ENCODE assay signal across 9 mouse cellular contexts in the genomic region with DNA sequence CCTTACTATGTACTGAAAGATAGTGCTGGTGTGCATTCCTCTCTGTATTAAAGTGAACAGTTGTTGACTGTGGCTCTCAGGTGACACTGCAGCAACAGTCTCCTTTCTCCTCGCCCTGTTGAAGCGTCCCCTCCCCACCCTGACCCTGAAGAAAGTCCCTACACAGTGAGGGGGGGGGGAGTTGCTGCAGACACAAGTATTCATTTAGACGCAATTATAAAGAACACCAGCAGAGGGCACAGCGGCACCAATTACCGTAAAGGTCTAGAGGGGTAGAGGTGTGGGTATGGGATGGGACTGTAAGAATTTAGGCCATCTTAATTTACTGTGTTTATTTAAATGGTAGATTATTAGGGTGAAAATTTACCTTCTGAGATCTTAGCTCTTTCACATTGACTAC. TPM values are rescaled to one million over a fixed set of nuclear protein-coding genes. Genes with fewer than 3 reads are reported as not detected.
DNase-seq lines count a peak whose midpoint lies in the region; ATAC-seq and TF ChIP-seq lines count a peak whose summit lies in the region.
"Had no signal": no experiment of that assay in that cellular context is flagged by ENCODE, and none has a peak within 500 bp of the region (broad histone marks: within the 10 kb centered on the region; RNA-seq: fewer than 3 reads in every experiment).

No protein-coding gene starts in this region.

- H3K36me3 ChIP-seq in liver, embryonic 14.5 days (replicated peaks; ENCODE audit: control insufficient read depth, insufficient read depth, low read depth), result peaks cover 22% of the 10 kb centered on the region
- peaks cover 79% of the 10 kb centered on the region for H3K36me3 ChIP-seq in liver, embryonic 12.5 days
- H3K36me3 ChIP-seq in splenic B cell, adult 2 months (ENCODE audit: control insufficient read depth, insufficient read depth, low read length, poor library complexity, severe bottlenecking), result peaks cover 23% of the 10 kb centered on the region

- H3K27ac ChIP-seq in liver, embryonic 14.5 days, result no peak overlapping the region
- no peak overlapping the region for H3K27ac ChIP-seq in liver, embryonic 12.5 days
- H3K27ac ChIP-seq: embryonic facial prominence, embryonic 12.5 days had no signal

- H3K9me3 ChIP-seq in liver, embryonic 14.5 days (ENCODE audit: control insufficient read depth, low read length), result no peaks in the 10 kb centered on the region
- no peaks in the 10 kb centered on the region for H3K9me3 ChIP-seq in liver, embryonic 12.5 days (replicated peaks)
- H3K9me3 ChIP-seq: embryonic facial prominence, embryonic 12.5 days had no signal

- TF ChIP-seq CTCF in liver, embryonic 14.5 days (IDR thresholded peaks at IDR 0.05; ENCODE audit: low read depth), result peak; percentile 49

- TF ChIP-seq EP300 in liver, embryonic 14.5 days (IDR thresholded peaks at IDR 0.05; ENCODE audit: low read depth), result no peak

- no peaks in the 10 kb centered on the region for H3K4me1 ChIP-seq in liver, embryonic 14.5 days (replicated peaks; ENCODE audit: control insufficient read depth in 2 of 2, insufficient read depth in 2 of 2, low read length in 1 of 2)
- H3K4me1 ChIP-seq in liver, embryonic 12.5 days, result no peaks in the 10 kb centered on the region
- H3K4me1 ChIP-seq: embryonic facial prominence, embryonic 12.5 days had no signal

- DNase-seq in embryo, embryonic 10.5 days (ENCODE audit: low spot score), result peak; percentile 62
- DNase-seq in embryo, embryonic 10 days (ENCODE audit: low spot score), result no peak
- DNase-seq in liver, embryonic 14.5 days (ENCODE audit: low read depth in 3 of 3, low spot score in 3 of 3), result no peak
- peak; percentile 28 for DNase-seq in embryo, embryonic 9.5 days (ENCODE audit: extremely low spot score)
- peak; percentile 72 for DNase-seq in splenic B cell, adult 2 months (ENCODE audit: low read depth, low spot score)
- no peak for DNase-seq in cerebellum, adult 9-10 months
- no peak for DNase-seq in left cerebral cortex, adult 8-10 months (ENCODE audit: low spot score in 2 of 2)

- H3K4me3 ChIP-seq in liver, embryonic 14.5 days (ENCODE audit: insufficient read depth in 1 of 2, low read depth in 2 of 2, low read length in 2 of 2), result no peak overlapping the region
- no peak overlapping the region for H3K4me3 ChIP-seq in liver, embryonic 12.5 days
- H3K4me3 ChIP-seq: embryonic facial prominence, embryonic 12.5 days had no signal

- H3K4me2 ChIP-seq in liver, embryonic 14.5 days (ENCODE audit: low read depth), result no peak overlapping the region
- no peak overlapping the region for H3K4me2 ChIP-seq in liver, embryonic 12.5 days
- H3K4me2 ChIP-seq: embryonic facial prominence, embryonic 12.5 days had no signal

- 64% methylated on average over 5 of the region's 5 CpGs for WGBS in liver, embryonic 14.5 days (ENCODE audit: insufficient replicate concordance)
- WGBS in liver, embryonic 12.5 days (ENCODE audit: insufficient replicate concordance), result 67% methylated on average over 5 of the region's 5 CpGs

- H3K9ac ChIP-seq in liver, embryonic 14.5 days (replicated peaks), result no peak overlapping the region
- no peak overlapping the region for H3K9ac ChIP-seq in liver, embryonic 12.5 days
- H3K9ac ChIP-seq: embryonic facial prominence, embryonic 12.5 days had no signal

- no peak for ATAC-seq in liver, embryonic 14.5 days (ENCODE audit: insufficient read depth)
- no peak for ATAC-seq in liver, embryonic 12.5 days

- H3K27me3 ChIP-seq in liver, embryonic 14.5 days (ENCODE audit: control insufficient read depth, insufficient read depth, low read length), result no peaks in the 10 kb centered on the region
- no peaks in the 10 kb centered on the region for H3K27me3 ChIP-seq in liver, embryonic 12.5 days (replicated peaks)
- no peaks in the 10 kb centered on the region for H3K27me3 ChIP-seq in splenic B cell, adult 2 months (ENCODE audit: control insufficient read depth, insufficient read depth, low read length, poor library complexity, severe bottlenecking)
- H3K27me3 ChIP-seq: embryonic facial prominence, embryonic 12.5 days had no signal

RNA-seq across cellular contexts. Expression of a gene that starts 17.7 kb away (rescaled TPM):
- 9.8 and 12.1 TPM in 2 replicates for polyA plus RNA-seq in liver, embryonic 14.5 days (2012; rRNA removed)
- 7.5 and 10.7 TPM in 2 replicates for polyA plus RNA-seq in liver, embryonic 14.5 days (2014; fragmentation: Nextera tagmentation; extraction: Ambion mirVana)
- polyA plus RNA-seq in liver, embryonic 12.5 days (2016; fragmentation: Nextera tagmentation; extraction: Ambion mirVana), result 17.4 and 17.5 TPM in 2 replicates
- 100 to 1,000 TPM; 175 to 192 (median 181) TPM for total RNA-seq in left cerebral cortex, adult 8-10 months (2022)

Comparison
In these comparisons a context has a peak if more than half of its experiments do, and no peak if none do; other contexts are left out.
1. DNase-seq: peak in embryo, embryonic 10.5 days (single experiment), embryo, embryonic 9.5 days (single experiment) and splenic B cell, adult 2 months (single experiment); none in embryo, embryonic 10 days (single experiment), liver, embryonic 14.5 days (0 of 3), cerebellum, adult 9-10 months (single experiment) and left cerebral cortex, adult 8-10 months (0 of 2).